Mouse (Mus musculus): Measurements from ENCODE around the gene Kazn.

Gene Kazn

DNA sequence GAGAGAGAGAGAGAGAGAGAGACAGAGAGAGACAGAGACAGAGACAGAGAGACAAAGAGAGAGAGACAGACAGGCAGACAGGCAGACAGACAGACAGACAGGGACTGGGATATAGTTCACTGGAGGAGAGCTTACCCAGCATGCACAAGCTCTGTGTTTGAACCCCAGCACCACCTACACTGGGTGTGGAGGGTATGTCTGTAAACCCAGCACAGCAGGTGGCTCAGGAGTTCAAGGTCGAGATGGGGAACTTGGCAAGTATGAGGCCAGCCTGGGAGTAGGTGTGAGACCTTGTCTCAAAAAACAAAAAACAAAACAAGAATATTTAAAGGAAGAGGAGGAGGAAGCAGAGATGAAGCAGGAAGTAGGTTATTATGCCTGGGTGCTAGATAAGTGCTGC, 162.3 kb downstream of the Kazn start:
- no peak for DNase-seq (ENCODE audit: low read depth)

DNA sequence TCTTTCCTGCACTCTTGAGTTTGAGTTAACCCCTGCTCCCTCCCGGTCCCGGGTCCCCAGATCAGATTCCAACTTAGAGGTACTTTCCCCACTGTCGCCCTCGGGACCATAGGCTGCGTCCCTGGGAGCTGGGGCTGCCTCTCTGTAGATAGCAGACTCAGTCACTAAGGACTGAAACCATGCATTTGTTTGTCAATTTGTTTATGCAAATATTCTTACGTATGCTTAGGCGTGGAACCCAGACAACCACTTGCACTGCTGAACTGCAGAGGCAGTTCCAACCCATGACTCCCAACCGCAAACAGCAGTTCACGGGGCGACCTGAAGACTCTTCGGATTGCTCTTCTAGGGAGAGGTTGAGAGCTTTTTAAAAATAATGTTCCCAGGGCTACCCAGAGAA, 163.3 kb downstream of the Kazn start:
- DNase-seq (ENCODE audit: low read depth): no peak

DNA sequence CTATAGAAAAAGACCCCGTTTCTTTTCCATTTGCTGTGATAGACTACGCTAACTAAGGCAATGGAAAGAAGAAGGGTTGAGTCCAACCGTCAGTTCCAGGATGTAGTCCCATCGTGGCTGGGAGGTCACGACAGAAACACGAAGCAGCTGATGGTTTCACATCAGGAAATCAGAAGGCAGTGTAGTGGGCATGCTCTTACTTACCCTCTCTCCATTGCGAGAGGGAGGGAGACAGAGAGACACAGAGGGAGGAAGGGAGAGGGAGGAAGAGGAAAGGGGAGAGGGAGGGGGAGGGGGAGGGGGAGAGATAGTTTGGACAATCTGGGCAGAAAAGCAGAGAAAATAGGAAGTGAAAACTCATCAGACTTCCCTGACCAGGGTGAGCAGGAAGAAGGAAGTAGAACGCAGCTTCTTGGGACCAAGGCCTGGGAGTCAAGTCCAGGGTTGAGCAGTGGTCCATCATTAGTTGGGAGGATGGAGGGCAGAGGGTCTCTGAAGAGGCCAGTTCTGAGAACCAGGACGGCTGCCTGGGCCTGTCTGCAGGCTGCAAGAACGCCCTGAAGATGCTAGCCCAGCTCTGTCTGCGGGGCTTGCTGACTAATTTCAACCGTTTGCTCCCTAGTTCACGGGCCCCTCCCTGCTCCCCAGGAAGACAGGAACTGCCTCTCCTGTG, 165.0 kb downstream of the Kazn start:
- DNase-seq (ENCODE audit: low read depth): no peak

DNA sequence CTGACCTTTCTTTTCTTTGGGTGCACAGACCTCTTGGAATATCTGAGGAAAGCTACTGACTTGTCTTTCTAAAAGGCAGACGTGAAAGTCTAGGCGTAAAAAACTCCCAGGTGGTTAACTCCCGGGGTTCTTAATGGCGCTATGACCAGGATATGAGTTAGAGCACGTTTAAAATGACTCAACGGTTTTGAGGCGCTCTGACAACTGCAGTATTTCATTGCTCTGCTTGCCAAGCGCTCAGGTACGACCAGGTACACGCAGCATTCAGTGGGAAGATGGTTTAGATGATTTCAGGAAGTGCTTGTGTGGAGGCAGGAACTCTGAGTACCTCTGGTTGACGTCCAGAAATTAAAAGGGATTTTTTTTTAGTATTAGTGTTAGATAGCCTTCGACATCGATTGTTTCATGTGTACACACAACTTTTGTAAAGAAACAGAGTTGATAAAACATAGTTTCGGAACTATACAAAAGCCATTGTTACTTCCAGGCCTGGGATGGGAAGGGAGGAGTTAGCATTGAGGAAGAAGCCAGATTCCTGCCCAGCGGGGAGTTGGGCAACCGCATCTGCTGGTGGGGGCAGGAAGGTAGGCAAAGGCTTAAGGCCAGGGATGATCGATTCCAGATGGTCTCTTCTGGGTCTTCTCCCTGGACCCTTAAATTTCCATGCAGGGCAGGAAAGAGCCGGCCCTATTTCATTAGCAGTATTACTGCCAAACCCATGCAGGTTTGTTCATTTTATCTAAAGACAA, 167.8 kb downstream of the Kazn start:
- no peak for DNase-seq (ENCODE audit: low read depth)

DNA sequence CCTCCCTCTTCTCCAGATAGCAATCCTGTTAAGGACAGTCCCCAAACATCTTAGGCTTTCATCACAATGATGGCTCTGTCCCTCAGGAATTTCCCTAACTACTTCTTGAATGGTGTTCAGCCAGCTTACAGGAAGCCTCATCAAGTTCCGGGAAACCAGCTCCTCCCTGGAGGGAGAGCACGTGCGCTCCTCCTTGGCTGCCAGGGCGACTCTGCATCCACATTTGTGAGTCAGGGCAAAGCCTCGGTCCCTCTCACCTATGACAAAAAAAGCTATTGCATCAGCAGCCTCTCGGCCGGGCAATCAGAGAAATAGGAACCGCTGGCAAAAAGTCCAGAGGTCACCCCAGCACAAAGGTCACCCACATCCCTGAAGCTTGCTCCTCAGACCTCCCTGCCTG, 168.4 kb downstream of the Kazn start:
- no peak for DNase-seq (ENCODE audit: low read depth)

DNA sequence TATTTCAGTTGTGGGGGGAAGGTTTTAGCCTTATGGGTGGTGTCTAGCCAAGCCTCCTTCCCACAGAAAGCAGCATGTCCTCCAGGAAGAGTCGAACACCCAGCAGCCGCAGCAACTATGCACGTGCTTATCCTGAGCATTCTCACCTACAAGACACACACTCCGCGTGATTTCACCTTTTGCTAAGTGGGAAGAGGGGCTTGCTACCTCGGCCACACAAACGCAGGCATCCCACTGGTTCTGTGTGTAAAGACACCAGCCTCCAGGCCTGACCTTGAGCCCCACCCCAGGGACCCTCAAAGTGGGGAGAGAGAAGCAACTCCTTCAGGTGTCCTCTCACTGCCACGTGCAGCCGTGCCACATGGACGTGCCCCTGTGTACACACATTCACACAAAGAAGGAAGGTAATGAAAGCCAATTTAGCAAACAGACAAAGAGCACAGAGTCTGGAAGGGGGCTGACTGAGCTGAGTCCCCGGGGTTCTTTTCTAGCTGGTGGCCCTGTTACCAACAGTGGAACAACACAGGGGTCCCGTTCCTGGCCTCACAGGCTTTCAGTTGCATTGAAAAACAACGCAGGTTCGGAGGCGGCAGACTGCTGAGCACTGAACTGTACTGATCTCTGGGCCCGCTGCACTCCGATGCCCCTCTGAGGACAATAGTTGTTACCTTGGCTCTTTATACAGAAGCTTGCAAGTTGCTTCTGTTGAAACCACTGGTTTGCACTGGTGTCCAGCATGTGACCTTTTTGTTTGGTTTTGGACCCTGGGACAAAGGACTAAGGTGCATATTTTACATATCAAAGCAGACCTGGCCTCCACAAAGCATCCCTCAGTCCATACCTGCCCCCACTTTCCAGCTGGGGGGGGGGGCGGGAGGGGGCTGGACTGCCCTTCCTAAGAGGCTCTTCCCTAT, 170.0 kb downstream of the Kazn start:
- no peak for DNase-seq (ENCODE audit: low read depth)

DNA sequence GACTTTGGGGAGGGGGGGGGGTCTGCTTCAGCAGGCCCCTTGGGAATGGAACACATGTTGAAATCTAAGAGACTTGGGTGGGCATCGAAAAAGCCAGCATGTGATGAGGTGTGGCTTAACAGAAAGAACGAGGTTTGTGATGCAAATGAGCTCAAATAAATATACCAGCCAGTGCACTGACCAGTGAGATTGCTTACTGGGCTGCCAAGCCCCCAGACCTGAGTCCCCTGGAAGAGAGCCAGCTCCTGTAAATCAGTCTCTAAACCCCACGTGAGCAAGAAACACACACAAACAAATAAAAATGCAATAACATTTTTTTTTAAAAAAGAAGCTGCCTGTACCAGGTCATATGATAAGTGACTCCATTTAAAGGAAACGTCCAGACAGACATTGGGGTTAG, 172.6 kb downstream of the Kazn start:
- DNase-seq (ENCODE audit: low read depth): no peak

DNA sequence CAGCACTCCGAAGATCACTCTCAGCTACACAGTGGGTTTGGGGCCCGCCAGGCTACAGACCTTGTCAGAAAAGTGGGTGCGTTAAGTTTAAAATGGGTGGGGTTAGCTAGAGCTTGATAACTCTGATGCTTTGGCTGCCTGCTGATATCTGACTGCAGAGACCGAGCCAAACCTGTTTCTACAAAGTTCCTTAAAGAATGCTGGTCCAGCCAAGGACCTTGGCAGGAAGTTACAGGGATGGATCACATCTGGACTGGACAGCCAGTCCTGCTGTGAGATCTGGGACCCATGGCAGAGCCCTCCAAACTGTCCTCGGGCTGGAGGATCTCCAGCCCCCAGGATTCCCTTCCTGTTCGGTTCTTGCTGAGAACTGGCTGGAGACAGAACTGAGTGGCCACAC, 173.4 kb downstream of the Kazn start:
- no peak for DNase-seq (ENCODE audit: low read depth)

DNA sequence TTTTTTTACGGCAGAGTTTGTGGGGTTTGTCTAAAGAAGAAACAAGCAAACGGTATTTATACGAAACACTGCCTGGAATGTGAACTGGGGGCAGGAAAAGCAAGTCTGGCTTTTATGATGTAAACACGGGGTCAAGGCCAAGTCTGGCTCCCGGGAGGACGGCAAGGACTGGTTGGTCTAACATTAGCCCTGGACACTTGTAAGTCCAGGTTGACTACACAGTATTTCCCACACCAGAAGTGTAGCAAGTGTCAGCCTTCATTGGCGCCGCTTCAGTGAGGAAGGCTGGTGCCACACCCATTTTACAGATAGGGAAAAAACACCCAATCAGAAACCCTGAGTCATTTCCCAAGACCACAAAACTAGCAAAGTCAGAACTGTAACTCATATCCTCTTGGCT, 173.9 kb downstream of the Kazn start:
- DNase-seq (ENCODE audit: low read depth): no peak

DNA sequence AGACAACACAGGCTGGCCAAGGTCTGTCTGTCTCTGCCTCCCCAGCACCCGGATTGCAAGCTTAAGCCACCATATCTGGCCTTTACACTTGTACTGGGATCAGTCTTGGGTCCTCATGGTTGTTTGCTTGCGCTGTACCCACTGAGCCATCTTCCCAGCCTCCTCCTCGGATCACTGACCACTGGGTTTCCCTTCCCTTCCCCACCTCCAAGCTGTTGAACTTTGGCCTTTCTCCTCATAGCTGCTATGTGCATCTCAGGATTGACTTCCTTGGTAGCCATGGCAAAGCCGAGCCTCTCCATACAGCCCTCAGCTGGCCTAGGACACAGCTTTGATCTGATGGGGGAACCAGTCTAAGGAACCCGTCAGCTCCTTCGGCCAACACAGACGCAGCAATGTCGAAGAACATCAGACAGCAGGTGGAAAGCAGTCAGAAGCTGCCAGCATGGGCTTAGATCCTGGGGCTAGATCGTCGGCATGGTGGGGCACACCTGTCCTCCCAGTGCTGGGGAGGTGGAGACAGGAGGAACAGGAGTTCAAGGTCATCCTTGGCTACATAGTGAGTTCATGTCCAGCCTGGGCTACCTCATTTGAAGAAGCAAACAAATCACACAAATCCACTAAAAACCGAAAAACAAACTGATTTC, 174.5 kb downstream of the Kazn start:
- DNase-seq (ENCODE audit: low read depth): no peak

DNA sequence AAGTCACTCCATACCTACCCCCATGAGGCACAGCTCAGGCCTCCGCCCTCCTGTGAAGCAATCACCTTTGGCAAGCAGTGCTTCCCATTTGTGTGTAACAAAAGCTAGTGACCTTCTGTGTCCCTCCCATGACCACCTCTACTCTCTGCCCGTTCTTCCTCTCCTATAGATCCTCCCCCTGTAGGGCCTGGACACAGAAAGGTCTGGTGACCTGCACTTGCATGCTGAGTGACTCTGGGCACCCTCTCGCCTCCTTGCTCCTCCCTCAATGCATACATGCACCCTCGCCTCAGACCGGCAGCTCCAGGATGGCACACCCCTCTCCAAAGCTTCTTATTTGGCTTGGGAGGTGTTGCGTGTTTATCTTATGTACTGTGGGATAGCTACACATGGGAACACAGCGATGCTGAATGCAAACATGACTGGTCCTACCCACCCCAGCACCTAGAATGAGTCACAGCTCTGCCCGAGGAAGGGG, 176.1 kb downstream of the Kazn start:
- DNase-seq (ENCODE audit: low read depth): no peak

DNA sequence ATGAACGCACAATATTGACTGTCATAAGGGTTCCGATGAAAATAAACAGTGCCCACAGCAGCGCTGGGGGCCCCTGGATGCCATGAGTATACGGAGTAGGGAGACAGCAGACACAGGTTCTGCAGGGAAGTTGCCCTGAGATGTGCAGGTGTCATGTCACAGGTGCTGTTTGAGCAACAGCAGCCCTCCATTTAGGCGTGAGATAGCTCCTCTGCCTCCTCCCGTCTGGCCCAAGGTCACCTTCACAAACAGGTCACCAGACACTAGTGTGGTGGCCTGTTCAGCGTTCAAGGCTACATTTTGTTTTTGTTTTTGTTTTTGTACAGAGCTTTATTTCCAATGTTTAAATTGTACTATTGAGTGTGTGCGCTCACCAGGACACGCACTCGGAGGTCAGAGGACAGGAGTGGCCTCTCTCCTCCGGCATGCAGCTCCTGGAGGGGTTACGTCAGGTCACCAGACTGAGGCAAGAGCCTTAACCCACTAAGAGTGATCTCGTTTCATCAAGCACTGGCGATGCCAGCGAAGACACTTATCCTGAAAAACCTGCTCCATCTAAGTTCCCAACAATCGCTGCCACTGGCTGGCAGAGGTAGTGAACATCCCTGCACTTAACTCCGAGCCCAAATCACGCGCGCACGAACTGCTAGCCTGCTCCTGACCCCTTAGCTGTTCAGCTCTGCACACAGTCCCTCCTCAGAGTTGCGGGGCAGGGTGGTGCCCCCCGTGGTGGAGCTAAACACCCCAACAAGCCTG, 177.5 kb downstream of the Kazn start:
- no peak for DNase-seq (ENCODE audit: low read depth)

DNA sequence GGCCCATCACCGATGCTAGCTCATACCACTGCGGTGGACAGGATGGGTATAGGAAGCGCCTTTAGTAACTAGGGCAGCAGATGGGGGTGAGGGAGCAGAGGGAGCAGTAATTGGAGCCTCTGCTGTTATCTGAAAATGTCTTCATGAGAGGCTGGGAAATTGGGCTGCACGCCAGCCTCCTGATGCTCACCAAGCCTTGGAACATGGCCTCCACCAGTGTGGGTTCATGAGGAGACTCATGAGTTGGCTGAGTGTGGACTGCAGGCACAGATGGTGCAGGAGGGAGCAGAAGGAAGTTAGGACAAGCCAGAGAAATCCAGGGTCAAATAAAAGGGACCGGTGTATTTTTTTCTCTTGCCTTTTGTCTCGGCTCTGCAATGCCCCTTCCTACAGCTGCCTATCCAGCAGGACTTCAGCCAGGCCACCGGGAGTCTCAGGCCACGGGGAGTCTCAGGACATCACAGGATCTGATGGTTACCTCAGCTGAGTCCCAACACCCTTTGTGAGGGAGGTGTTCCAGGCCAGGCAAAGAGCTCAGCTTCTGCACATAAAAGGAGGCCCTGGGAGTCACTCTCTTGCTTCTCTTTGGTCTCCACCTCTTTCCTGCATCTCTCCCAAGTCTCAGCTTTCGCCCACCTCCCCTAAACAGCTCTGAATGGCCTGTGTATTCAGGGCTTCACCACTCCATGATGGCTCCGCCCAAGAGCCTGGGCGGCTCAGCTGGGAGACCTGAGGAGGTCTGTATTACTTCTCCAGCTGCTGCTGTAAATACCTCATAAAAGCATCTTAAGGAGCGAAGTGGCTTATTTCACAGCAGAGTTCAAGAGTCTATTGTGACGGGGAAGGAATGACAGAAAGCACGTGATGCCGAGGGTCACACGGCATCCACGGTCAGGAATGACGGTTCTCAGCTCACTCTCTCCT, 178.5 kb downstream of the Kazn start:
- no peak for DNase-seq (ENCODE audit: low read depth)

DNA sequence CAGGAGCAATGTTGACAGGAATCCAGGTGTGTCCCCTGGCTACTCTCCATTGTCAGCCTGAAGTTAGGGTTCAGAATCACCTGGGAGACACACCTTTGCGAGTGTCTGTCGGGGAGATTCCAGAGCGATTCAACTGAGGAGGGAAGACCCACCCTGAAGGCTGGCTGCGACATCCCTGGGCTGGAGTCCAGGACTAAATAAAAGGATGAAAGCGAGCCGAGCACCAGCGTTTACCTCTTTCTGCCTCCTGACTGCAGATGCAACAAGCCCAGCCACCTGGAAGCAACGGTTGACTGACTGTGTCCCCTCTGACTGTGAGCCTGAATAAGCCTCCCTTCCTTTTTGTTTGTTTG, 179.4 kb downstream of the Kazn start:
- DNase-seq (ENCODE audit: low read depth): no peak

DNA sequence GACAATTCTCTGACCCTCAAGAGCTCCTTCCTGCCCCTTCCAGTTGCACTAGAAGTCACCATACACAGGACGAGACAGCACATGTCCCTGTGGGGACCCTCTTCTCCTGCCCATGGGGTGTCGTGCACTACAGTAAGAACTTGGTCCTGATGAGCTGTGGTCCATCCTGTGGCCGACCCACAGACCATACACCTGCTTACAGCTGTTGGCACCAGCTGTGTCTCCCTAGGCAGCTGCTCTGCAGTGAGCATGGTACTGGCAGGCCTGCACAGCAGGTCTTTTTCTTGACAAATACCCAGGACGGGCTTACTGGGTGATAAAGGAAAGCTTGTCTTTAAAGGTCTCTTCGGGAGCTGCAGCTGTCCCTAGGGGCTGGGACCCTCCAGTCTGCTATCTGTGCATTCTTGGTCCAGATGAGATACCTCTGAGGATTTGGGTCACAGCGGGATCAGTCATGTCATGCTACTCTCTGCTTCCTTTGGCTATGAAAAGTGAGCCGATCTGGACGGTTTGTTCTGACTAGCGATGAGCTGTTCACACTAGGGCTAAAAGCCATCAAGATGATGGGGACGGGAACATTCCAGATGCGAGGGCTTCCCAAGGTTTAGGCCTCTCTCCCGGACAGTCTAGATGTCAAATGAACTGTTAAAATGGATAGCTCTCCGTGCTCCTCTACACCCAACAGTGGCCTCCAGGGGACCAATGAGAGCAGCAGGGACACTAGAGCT, 179.9 kb downstream of the Kazn start:
- no peak for DNase-seq (ENCODE audit: low read depth)

DNA sequence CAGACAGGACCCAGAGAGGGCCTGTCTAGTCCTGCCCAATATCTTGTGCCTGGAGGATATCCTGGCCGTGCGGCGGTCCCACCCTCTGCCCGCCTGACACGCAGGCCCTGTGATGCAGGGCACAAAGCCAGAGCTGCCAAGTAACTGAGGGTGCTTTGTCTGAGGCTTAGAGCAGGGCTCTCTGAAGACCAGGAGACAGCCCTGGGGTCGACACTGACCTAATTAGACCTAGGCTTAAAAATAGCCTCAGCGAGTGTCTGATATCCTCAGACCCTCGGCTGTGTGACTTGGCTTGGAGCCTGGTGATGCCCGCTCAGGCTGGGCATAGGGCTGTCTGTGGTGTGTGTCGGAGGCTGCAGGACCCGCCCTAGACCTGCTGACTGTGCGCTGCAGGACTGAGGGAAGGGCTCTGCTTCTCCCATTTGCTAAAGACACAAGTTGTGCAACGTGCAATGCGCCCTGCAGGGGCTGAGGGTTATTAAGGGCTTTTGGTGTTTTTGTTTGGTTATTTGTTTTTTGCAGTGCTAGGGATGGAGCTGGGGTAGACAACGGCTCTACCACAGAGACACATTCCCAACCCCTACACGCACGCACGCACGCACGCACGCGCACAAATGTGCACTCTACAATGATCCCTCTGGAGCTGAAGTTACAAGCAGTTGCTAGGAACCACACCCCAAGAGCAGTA, 181.5 kb downstream of the Kazn start:
- no peak for DNase-seq (ENCODE audit: low read depth)

DNA sequence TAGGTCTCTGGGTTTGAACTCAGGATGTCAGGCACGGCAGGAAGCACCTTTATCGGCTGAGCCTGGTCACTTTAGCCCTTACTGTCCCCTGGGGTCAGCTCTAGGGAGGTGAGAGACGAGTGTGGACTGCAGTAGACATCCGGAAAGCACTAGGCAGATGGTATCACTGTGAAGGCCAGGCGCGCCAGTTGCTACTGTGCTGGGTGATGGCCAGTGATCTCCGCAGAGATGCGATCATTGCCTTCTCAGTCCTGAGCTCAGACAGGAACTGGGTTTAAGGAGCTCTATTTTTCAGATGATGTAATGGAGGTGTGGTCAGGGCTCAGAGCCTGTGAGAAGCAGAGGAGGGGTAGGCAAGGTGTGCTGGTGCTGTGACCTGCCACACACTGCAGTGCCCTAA, 183.6 kb downstream of the Kazn start:
- DNase-seq (ENCODE audit: low read depth): no peak

DNA sequence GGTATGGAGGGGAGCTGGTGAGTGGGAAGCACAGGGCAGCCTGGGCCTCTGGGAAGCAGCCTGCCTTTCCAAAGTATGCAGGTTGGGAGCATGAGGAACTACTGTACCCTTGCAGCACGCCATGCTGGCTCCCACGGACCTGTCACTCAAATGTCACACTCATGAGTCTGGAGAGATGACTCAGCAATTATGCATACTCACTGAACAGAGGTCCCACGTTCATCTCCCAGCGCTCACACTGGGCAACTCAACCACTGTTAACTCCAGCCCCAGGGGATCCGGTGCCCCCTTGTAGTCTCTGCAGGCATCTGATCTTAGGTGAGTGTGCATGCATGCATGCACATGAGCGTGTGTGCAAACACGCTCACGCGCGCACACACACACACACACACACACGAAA, 184.6 kb downstream of the Kazn start:
- DNase-seq (ENCODE audit: low read depth): no peak
